Comparison of ENCODE assay signal across 8 mouse cellular contexts in genomic region chr5:110176362-110177020, GRCm38 (mm10). TPM values are rescaled to one million over a fixed set of nuclear protein-coding genes. Genes with fewer than 3 reads are reported as not detected.
DNase-seq lines count a peak whose midpoint lies in the region; ATAC-seq and TF ChIP-seq lines count a peak whose summit lies in the region.

TSS of gene Golga3 (plus strand) at chr5:110176701.

- TF ChIP-seq CTCF in kidney, adult 2 months (conservative IDR thresholded peaks at IDR 0.05; ENCODE audit: insufficient read depth, insufficient read length, low read depth, low read length), result no peak
- no peak for TF ChIP-seq CTCF in spleen, adult 2 months (IDR thresholded peaks at IDR 0.05; ENCODE audit: extremely low read depth, insufficient read depth, insufficient read length, insufficient replicate concordance)

- H3K27me3 ChIP-seq in embryonic facial prominence, embryonic 13.5 days, result no peaks in the 10 kb centered on the region
- no peaks in the 10 kb centered on the region for H3K27me3 ChIP-seq in kidney, adult 2 months (replicated peaks; ENCODE audit: control insufficient read depth, insufficient read depth, low read length)
- H3K27me3 ChIP-seq in limb, embryonic 12.5 days, result no peaks in the 10 kb centered on the region
- no peaks in the 10 kb centered on the region for H3K27me3 ChIP-seq in midbrain, embryonic 15.5 days (replicated peaks)
- H3K27me3 ChIP-seq in spleen, adult 2 months (ENCODE audit: control insufficient read depth, insufficient read depth, low read length), result no peaks in the 10 kb centered on the region

- TF ChIP-seq POLR2A in kidney, adult 2 months (IDR thresholded peaks at IDR 0.05; ENCODE audit: low read depth, low read length), result no peak
- no peak; the same call in 1 of the 2 replicates for TF ChIP-seq POLR2A in spleen, adult 2 months (IDR thresholded peaks at IDR 0.05; ENCODE audit: low read depth, low read length)

- peak within 1 kb of the TSS; percentile 96 for H3K9ac ChIP-seq in embryonic facial prominence, embryonic 13.5 days
- peak within 1 kb of the TSS; percentile 81 for H3K9ac ChIP-seq in limb, embryonic 12.5 days (replicated peaks)
- H3K9ac ChIP-seq in midbrain, embryonic 15.5 days, result peak within 1 kb of the TSS; percentile 87

- WGBS in embryonic facial prominence, embryonic 13.5 days, result under 1% methylated on average over 41 of the region's 41 CpGs
- under 1% methylated on average over 41 of the region's 41 CpGs for WGBS in kidney, adult 2 months
- WGBS in limb, embryonic 12.5 days, result under 1% methylated on average over 41 of the region's 41 CpGs
- WGBS in midbrain, embryonic 15.5 days, result under 1% methylated on average over 41 of the region's 41 CpGs
- WGBS in spleen, adult 2 months, result under 1% methylated on average over 41 of the region's 41 CpGs

- H3K4me2 ChIP-seq in embryonic facial prominence, embryonic 13.5 days, result peak within 1 kb of the TSS; percentile 81
- peak within 1 kb of the TSS; percentile 85 for H3K4me2 ChIP-seq in limb, embryonic 12.5 days
- H3K4me2 ChIP-seq in midbrain, embryonic 15.5 days, result peak within 1 kb of the TSS; percentile 67

- H3K27ac ChIP-seq in embryonic facial prominence, embryonic 13.5 days, result peak within 1 kb of the TSS; percentile 64
- peak within 1 kb of the TSS; percentile 87 for H3K27ac ChIP-seq in kidney, adult 2 months (ENCODE audit: insufficient read depth, low read depth, low read length)
- H3K27ac ChIP-seq in limb, embryonic 12.5 days, result peak within 1 kb of the TSS; percentile 74
- peak within 1 kb of the TSS; percentile 76 for H3K27ac ChIP-seq in midbrain, embryonic 15.5 days
- H3K27ac ChIP-seq in spleen, adult 2 months (ENCODE audit: insufficient read depth, low read length), result peak within 1 kb of the TSS; percentile 85

- H3K36me3 ChIP-seq in embryonic facial prominence, embryonic 13.5 days, result peaks cover 6% of the 10 kb centered on the region
- no peaks in the 10 kb centered on the region for H3K36me3 ChIP-seq in kidney, adult 2 months (ENCODE audit: control insufficient read depth, insufficient read depth, low read length)
- peaks cover 14% of the 10 kb centered on the region; the same call in 1 of the 2 replicates for H3K36me3 ChIP-seq in limb, embryonic 12.5 days
- peaks cover 5% of the 10 kb centered on the region for H3K36me3 ChIP-seq in midbrain, embryonic 15.5 days (replicated peaks)
- H3K36me3 ChIP-seq in spleen, adult 2 months (ENCODE audit: control insufficient read depth, insufficient read depth, low read length), result peaks cover 2% of the 10 kb centered on the region; the same call in 1 of the 2 replicates

- peaks cover 15% of the 10 kb centered on the region for H3K4me1 ChIP-seq in embryonic facial prominence, embryonic 13.5 days
- H3K4me1 ChIP-seq in kidney, adult 2 months (ENCODE audit: control insufficient read depth, insufficient read depth, low read length), result 0 out of 2 replicates have a peak, but pooled peaks cover 3% of the 10 kb centered on the region
- peaks cover 12% of the 10 kb centered on the region for H3K4me1 ChIP-seq in limb, embryonic 12.5 days (replicated peaks)
- H3K4me1 ChIP-seq in midbrain, embryonic 15.5 days, result peaks cover 20% of the 10 kb centered on the region
- H3K4me1 ChIP-seq in spleen, adult 2 months (ENCODE audit: control insufficient read depth, insufficient read depth, insufficient read length), result 0 out of 2 replicates have a peak, but pooled peaks cover 4% of the 10 kb centered on the region

- peak within 1 kb of the TSS; percentile 95 for H3K4me3 ChIP-seq in embryonic facial prominence, embryonic 13.5 days
- H3K4me3 ChIP-seq in kidney, adult 2 months (ENCODE audit: insufficient read depth, low read depth, low read length), result peak within 1 kb of the TSS; percentile 99
- H3K4me3 ChIP-seq in limb, embryonic 12.5 days (replicated peaks), result peak within 1 kb of the TSS; percentile 64
- H3K4me3 ChIP-seq in midbrain, embryonic 15.5 days, result peak within 1 kb of the TSS; percentile 84
- H3K4me3 ChIP-seq in spleen, adult 2 months (ENCODE audit: extremely low read depth, insufficient read depth, insufficient read length), result peak within 1 kb of the TSS; percentile 75

- ATAC-seq in embryonic facial prominence, embryonic 13.5 days (ENCODE audit: insufficient number of reproducible peaks, insufficient read depth, low FRiP score, low TSS enrichment, low read depth), result peak; percentile 96
- ATAC-seq in limb, embryonic 12.5 days (ENCODE audit: insufficient number of reproducible peaks, insufficient read depth, low FRiP score, low TSS enrichment, low read depth), result peak; percentile 97
- ATAC-seq in midbrain, embryonic 15.5 days (replicated peaks), result peak; percentile 98

- H3K9me3 ChIP-seq in embryonic facial prominence, embryonic 13.5 days, result no peaks in the 10 kb centered on the region
- H3K9me3 ChIP-seq in limb, embryonic 12.5 days, result no peaks in the 10 kb centered on the region
- H3K9me3 ChIP-seq in midbrain, embryonic 15.5 days, result no peaks in the 10 kb centered on the region

- peak; percentile 95 for DNase-seq in 3134 (ENCODE audit: extremely low read depth, insufficient read length, low spot score)
- DNase-seq in adrenal gland, postnatal 36 days, result peak; percentile 93 to 96
- peak; percentile 94 to 95 for DNase-seq in heart, adult 18-20 months
- peak; percentile 98 for DNase-seq in kidney, adult 2 months
- DNase-seq in spleen, adult 2 months (ENCODE audit: low read depth in 1 of 2, low spot score in 2 of 2), result peak; percentile 87 to 93

RNA-seq across cellular contexts. Expression of gene Golga3, which starts in this region (rescaled TPM):
- 10 to 100 TPM; 42.5 to 43.2 TPM for total RNA-seq in adrenal gland, postnatal 36 days (2021)
- polyA plus RNA-seq in embryonic facial prominence, embryonic 13.5 days (2015; fragmentation: Nextera tagmentation; extraction: Ambion mirVana), result 25.3 and 25.4 TPM in 2 replicates
- 10 to 100 TPM; 48.3 to 51.2 TPM for total RNA-seq in heart, adult 18-20 months (2021)
- 7.8 and 8.6 TPM in 2 replicates for polyA plus RNA-seq in kidney, adult 2 months (2012; rRNA removed)
- 25.1 and 26.6 TPM in 2 replicates for polyA plus RNA-seq in limb, embryonic 12.5 days (2016; fragmentation: Nextera tagmentation; extraction: Ambion mirVana)
- polyA plus RNA-seq in midbrain, embryonic 15.5 days (2015; fragmentation: Nextera tagmentation; extraction: Ambion mirVana), result 25.5 and 28.5 TPM in 2 replicates
- 5.3 and 5.8 TPM in 2 replicates for polyA plus RNA-seq in spleen, adult 2 months (2012; rRNA removed)

Comparison
In these comparisons a context has a peak if more than half of its experiments do, and no peak if none do; other contexts are left out.
1. Peak in every context shown above with its lines: DNase-seq, ATAC-seq, H3K4me3 ChIP-seq and H3K27ac ChIP-seq.